Mouse (Mus musculus): ENCODE data around the gene Flg. TPM values are rescaled to one million over a fixed set of nuclear protein-coding genes. Genes with fewer than 3 reads are reported as not detected.

Flg gene
- total RNA-seq (2014; fragmentation: Nextera tagmentation) (not detected in 2 replicates), total RNA-seq (2017) (not detected in 2 replicates)

GRCm38 (mm10) chr3:93273223-93273622 lies at the start of gene Flg:
Gene Flg (plus strand): TSS chr3:93273523.
- ATAC-seq (replicated peaks; ENCODE audit: low FRiP score, low TSS enrichment, poor library complexity, severe bottlenecking), result no peak

GRCm38 (mm10) chr3:93297542-93297941 lies 24.2 kb downstream of the Flg start:
- no peak for ATAC-seq (replicated peaks; ENCODE audit: low FRiP score, low TSS enrichment, poor library complexity, severe bottlenecking)

GRCm38 (mm10) chr3:93299832-93300231 lies 26.5 kb downstream of the Flg start:
- ATAC-seq (replicated peaks; ENCODE audit: low FRiP score, low TSS enrichment, poor library complexity, severe bottlenecking), result no peak

GRCm38 (mm10) chr3:93301896-93302295 lies 28.6 kb downstream of the Flg start:
- no peak for ATAC-seq (replicated peaks; ENCODE audit: low FRiP score, low TSS enrichment, poor library complexity, severe bottlenecking)

- ATAC-seq (replicated peaks; ENCODE audit: low FRiP score, low TSS enrichment, poor library complexity, severe bottlenecking), result no peak
These were observed 32.8 kb downstream of the Flg start for GRCm38 (mm10) chr3:93306142-93306541.

- no peak for ATAC-seq (replicated peaks; ENCODE audit: low FRiP score, low TSS enrichment, poor library complexity, severe bottlenecking)
These were observed 38.0 kb downstream of the Flg start for GRCm38 (mm10) chr3:93311371-93311770.

- ATAC-seq (replicated peaks; ENCODE audit: low FRiP score, low TSS enrichment, poor library complexity, severe bottlenecking), result no peak
These were observed 41.1 kb downstream of the Flg start for GRCm38 (mm10) chr3:93314388-93314787.

- no peak for ATAC-seq (replicated peaks; ENCODE audit: low FRiP score, low TSS enrichment, poor library complexity, severe bottlenecking)
These were observed 46.1 kb downstream of the Flg start, which contains the start of gene Hrnr for GRCm38 (mm10) chr3:93319449-93319848. Gene Hrnr (plus strand): TSS chr3:93319749.

- no peak for ATAC-seq (replicated peaks; ENCODE audit: low FRiP score, low TSS enrichment, poor library complexity, severe bottlenecking)
These were observed 64.4 kb downstream of the Flg start for GRCm38 (mm10) chr3:93337749-93338148.

GRCm38 (mm10) chr3:93340021-93340420 lies 66.7 kb downstream of the Flg start:
- no peak for ATAC-seq (replicated peaks; ENCODE audit: low FRiP score, low TSS enrichment, poor library complexity, severe bottlenecking)

Other genes with a start within 250 kb of the Flg start
- not detected in 2 replicates for gene Gm4858, start 204.7 kb upstream of the Flg start, total RNA-seq (2014; fragmentation: Nextera tagmentation)
- gene Gm4858, start 204.7 kb upstream of the Flg start, total RNA-seq (2017), result not detected in 2 replicates
- not detected in 2 replicates for gene Crnn, start 128.7 kb upstream of the Flg start, total RNA-seq (2014; fragmentation: Nextera tagmentation)
- gene Crnn, start 128.7 kb upstream of the Flg start, total RNA-seq (2017), result not detected in 2 replicates
- gene Flg2, start 76.2 kb upstream of the Flg start, total RNA-seq (2014; fragmentation: Nextera tagmentation), result not detected in 2 replicates
- gene Flg2, start 76.2 kb upstream of the Flg start, total RNA-seq (2017), result not detected in 2 replicates
- gene Hrnr, start 46.2 kb downstream of the Flg start, total RNA-seq (2014; fragmentation: Nextera tagmentation), result not detected in 2 replicates
- not detected in 2 replicates for gene Hrnr, start 46.2 kb downstream of the Flg start, total RNA-seq (2017)
- not detected in 2 replicates for gene Rptn, start 120.2 kb downstream of the Flg start, total RNA-seq (2014; fragmentation: Nextera tagmentation)
- gene Rptn, start 120.2 kb downstream of the Flg start, total RNA-seq (2017), result not detected in 2 replicates
- not detected in 2 replicates for gene Tchh, start 168.8 kb downstream of the Flg start, total RNA-seq (2014; fragmentation: Nextera tagmentation)
- not detected in 2 replicates for gene Tchh, start 168.8 kb downstream of the Flg start, total RNA-seq (2017)
- not detected in 2 replicates for gene Tchhl1, start 195.2 kb downstream of the Flg start, total RNA-seq (2014; fragmentation: Nextera tagmentation)
- gene Tchhl1, start 195.2 kb downstream of the Flg start, total RNA-seq (2017), result not detected in 2 replicates
- 147 and 173 TPM in 2 replicates for gene S100a11, start 247.0 kb downstream of the Flg start, total RNA-seq (2014; fragmentation: Nextera tagmentation)
- 18.0 and 19.3 TPM in 2 replicates for gene S100a11, start 247.0 kb downstream of the Flg start, total RNA-seq (2017)